8 mouse cellular contexts compared by ENCODE assay signal in genomic region chr1:93686245-93686960, GRCm38 (mm10). TPM values are rescaled to one million over a fixed set of nuclear protein-coding genes. Genes with fewer than 3 reads are reported as not detected.
DNase-seq lines count a peak whose midpoint lies in the region; ATAC-seq and TF ChIP-seq lines count a peak whose summit lies in the region.

No protein-coding gene starts in this region.

- H3K4me1 ChIP-seq in embryonic facial prominence, embryonic 12.5 days: peaks cover 9% of the 10 kb centered on the region; the same call in 1 of the 2 replicates
- H3K4me1 ChIP-seq in liver, adult 2 months (ENCODE audit: control insufficient read depth, insufficient read depth, low read length): peaks cover 19% of the 10 kb centered on the region

- H3K36me3 ChIP-seq in embryonic facial prominence, embryonic 12.5 days: 0 out of 2 replicates have a peak, but pooled peaks cover 3% of the 10 kb centered on the region
- no peaks in the 10 kb centered on the region for H3K36me3 ChIP-seq in liver, adult 2 months (ENCODE audit: control insufficient read depth, insufficient read depth, low read length)

- peak overlapping the region; percentile 68 for H3K9ac ChIP-seq in embryonic facial prominence, embryonic 12.5 days
- H3K9ac ChIP-seq in liver, adult 2 months (ENCODE audit: low read depth, low read length): peak overlapping the region; percentile 73

- peak; percentile 78 for ATAC-seq in embryonic facial prominence, embryonic 12.5 days (ENCODE audit: insufficient number of reproducible peaks, insufficient read depth, low FRiP score, low TSS enrichment)

- peak overlapping the region; percentile 90 for H3K4me2 ChIP-seq in embryonic facial prominence, embryonic 12.5 days (replicated peaks)

- H3K27me3 ChIP-seq in embryonic facial prominence, embryonic 12.5 days: peaks cover 11% of the 10 kb centered on the region; the same call in 1 of the 2 replicates
- H3K27me3 ChIP-seq in liver, adult 2 months (ENCODE audit: control insufficient read depth, insufficient read depth, low read length): no peaks in the 10 kb centered on the region

- H3K27ac ChIP-seq in embryonic facial prominence, embryonic 12.5 days: peak overlapping the region; percentile 30; the same call in 1 of the 2 replicates
- H3K27ac ChIP-seq in liver, adult 2 months (replicated peaks; ENCODE audit: insufficient read depth, low read depth, low read length): peak overlapping the region; percentile 71

- no peaks in the 10 kb centered on the region; the same call in 1 of the 2 replicates for H3K9me3 ChIP-seq in embryonic facial prominence, embryonic 12.5 days

- H3K79me2 ChIP-seq in liver, adult 2 months (ENCODE audit: control insufficient read depth, insufficient read depth, low read length): peaks cover 3% of the 10 kb centered on the region; the same call in 1 of the 2 replicates

- peak overlapping the region; percentile 59 for H3K4me3 ChIP-seq in embryonic facial prominence, embryonic 12.5 days
- peak overlapping the region; percentile 55 for H3K4me3 ChIP-seq in liver, adult 2 months (ENCODE audit: insufficient read depth, low read depth, low read length)

- DNase-seq in urinary bladder, adult 18-20 months (ENCODE audit: low spot score in 2 of 2): peak; percentile 46 to 68
- no peak for DNase-seq in urinary bladder, postnatal 10 days (ENCODE audit: low spot score)
- peak; percentile 33 to 40 for DNase-seq in heart, adult 9 months (ENCODE audit: low spot score in 2 of 2)
- peak; percentile 54 to 67 for DNase-seq in kidney, adult 8-10 months
- peak; percentile 58 for DNase-seq in liver, adult 2 months (ENCODE audit: extremely low read depth, low read depth, low spot score)
- peak; percentile 77 for DNase-seq in neural tube, embryonic 10.5 days (ENCODE audit: extremely low spot score, low spot score)
- DNase-seq in urinary bladder, postnatal 14 days (ENCODE audit: low spot score): peak; percentile 59

- peak; percentile 61 for TF ChIP-seq CTCF in liver, adult 2 months (IDR thresholded peaks at IDR 0.05; ENCODE audit: low read depth, low read length)

- no peak for TF ChIP-seq POLR2A in liver, adult 2 months (IDR thresholded peaks at IDR 0.05; ENCODE audit: extremely low read depth, insufficient read depth, low read length)

- 3% methylated on average over 51 of the region's 51 CpGs for WGBS in embryonic facial prominence, embryonic 12.5 days
- 2% methylated on average over 51 of the region's 51 CpGs for WGBS in liver, adult 2 months

RNA-seq across cellular contexts. Expression of gene Bok, which starts 0.9 kb away (rescaled TPM):
- 34.2 and 38.8 TPM in 2 replicates for polyA plus RNA-seq in embryonic facial prominence, embryonic 12.5 days (2016; fragmentation: Nextera tagmentation; extraction: Ambion mirVana)
- 7.3 and 8.9 TPM in 2 replicates for total RNA-seq in liver, adult 2 months (2014; rRNA removed)
- polyA plus RNA-seq in liver, adult 2 months (2012; rRNA removed): 11.5 and 15.9 TPM in 2 replicates

RNA-seq across cellular contexts. Expression of gene Stk25, which starts 27.9 kb away (rescaled TPM):
- polyA plus RNA-seq in embryonic facial prominence, embryonic 12.5 days (2016; fragmentation: Nextera tagmentation; extraction: Ambion mirVana): 196 and 197 TPM in 2 replicates
- total RNA-seq in liver, adult 2 months (2014; rRNA removed): 22.0 and 31.7 TPM in 2 replicates
- polyA plus RNA-seq in liver, adult 2 months (2012; rRNA removed): 33.9 and 41.4 TPM in 2 replicates
